Mouse (Mus musculus): ENCODE data around the gene Nsl1.
"Not testable (repeated sequence)": the region's sequence is repeated elsewhere in the genome, so short reads cannot be mapped to it uniquely, and the experiment has no call there.

Gene Nsl1

DNA sequence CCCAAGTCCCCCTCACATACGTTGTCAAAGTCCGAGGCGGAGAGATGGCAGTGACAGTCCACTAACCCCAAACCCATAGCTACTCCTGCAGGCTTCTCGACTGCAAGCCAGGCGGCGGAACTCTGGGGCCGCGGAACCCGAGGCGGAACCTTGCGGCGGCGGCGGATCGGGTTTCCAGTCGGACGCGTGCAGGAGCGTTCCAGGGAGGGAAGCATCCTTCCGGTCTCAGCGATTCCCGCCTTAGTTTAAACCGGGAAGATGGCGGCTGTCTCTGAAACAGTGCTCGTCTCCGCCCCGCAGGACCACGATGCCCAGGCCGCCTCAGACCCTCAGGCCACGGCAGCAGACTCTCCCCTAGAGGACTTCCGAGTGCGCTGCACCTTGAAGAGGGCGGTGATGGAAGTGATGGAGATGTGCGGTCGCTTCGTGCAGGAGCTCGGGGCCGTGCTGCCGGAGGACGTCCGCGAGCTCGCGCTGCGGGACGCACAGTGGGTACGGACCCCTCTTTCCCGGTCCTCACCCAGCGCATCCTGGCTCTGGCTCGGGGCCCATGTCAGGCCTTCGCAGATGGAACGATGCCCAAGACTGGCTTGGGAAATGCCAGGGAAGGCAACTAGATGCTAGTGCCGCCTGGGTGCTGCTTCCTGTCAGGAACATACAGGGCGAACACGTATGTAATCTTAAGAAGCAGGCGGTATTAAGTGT, at the start of gene Nsl1, which contains the start of gene Tatdn3:
Gene Nsl1, plus strand, starts transcription at position 232 of the 705 bp plus-strand sequence.
Gene Tatdn3, minus strand, starts transcription at position 152 of the 705 bp plus-strand sequence.
- peak; percentile 87 for DNase-seq (ENCODE audit: low read depth, low spot score)

DNA sequence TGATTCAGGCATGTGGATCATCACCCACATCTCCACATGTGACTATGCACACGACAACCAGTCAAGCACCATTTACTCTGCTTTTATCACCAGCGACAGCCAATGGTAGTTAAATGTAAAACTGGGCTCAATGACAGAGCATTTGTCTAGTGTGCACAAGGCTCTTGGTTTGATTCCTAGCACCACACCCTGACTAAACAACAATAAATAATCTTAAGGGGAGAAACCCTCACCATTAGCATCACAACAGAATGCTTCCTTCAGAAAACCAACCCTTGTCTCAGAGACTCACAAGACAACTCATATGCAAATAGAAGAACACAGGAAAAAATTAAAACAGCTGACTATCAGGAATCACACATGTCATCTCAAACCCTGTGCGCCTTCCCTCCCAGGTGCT, 48.5 kb upstream of the Nsl1 start:
- no peak for DNase-seq (ENCODE audit: low read depth, low spot score)

DNA sequence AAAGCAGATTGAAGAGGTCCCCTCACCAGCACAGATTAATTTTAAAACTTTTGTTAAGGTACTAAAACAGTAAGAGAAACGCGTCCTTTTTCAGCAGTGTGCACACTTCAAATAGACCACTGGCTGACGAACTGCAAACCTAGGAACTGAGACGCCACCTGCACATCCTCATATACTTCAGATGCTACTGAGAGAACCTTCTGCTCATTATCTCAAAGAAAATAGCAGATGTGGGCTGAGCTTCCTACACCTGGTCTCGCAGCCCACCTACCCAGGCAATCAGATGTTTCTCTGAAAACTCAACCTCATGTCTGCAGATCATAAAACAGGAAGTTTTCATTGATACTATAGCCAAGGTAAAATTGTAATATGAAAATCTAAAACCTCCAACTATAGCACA, 43.0 kb upstream of the Nsl1 start:
- no peak for DNase-seq (ENCODE audit: low read depth, low spot score)

DNA sequence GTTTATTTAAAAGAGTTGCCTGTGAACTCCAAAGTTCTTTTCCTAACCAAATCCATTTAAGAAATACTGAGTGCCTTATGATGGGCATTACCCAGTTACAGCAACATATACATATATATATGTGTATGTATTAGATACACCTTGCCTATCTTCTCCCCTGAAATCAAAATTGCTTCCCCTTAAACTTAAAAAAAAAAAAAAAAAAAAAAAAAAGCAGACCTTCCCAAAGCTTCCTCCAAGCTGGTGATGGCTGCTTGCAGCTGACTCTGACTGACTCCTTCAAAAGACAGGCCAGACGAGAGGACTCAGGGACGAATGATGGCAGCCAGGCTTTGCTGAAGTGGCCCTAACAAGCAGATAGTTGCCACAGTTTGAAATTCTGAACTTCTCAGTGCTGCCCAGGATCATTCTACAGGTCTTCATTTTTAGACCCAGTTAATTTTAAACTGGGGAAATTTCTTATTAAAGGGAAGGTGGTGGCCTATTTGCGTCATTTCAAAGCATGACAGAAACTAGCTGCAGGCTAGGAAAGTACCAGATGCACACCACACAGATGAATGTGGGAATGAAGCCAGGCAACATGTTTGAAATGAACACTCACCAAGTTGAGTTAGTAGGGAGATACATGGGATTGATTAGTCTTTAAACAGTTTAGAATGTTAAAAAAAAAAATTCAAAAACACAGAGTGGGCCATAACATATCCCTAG, 42.4 kb upstream of the Nsl1 start:
- no peak for DNase-seq (ENCODE audit: low read depth, low spot score)

DNA sequence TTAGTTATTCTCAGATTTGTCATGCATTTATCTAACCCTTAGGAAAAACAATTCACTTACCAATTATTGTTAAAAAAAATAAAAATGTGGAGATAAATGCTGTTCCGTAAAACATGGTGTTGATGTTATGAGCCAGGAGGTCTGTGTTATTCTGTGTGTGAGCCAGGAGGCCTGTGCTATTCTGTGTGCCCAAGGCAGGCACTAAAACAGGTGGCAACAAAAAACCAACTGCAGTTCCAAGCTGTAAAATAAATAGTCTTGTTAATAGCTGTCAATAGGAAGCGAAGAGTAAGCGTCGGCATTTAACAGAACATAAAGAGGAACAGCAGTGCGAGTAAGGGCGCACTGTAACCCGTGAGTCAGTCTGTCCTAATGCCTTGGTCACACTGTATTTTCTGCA, 41.8 kb upstream of the Nsl1 start:
- DNase-seq (ENCODE audit: low read depth, low spot score): no peak

DNA sequence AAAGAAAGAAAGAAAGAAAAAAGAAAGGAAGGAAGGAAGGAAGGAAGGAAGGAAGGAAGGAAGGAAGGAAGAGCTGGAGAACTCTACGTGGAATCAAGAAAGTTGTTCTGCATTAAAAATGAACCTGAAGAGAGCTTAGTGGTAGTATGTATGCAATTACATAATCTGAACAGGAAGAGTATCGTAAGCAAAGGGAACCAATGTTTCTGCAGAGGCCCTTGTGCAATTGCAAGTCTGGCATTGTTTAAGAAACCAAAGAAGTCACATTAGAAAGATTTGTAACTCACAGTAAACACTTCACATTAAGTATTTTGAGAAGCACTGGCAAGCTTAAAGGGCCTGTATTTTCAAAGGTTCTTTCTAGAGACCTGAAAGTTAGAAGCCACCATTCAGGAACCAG, 39.7 kb upstream of the Nsl1 start:
- DNase-seq (ENCODE audit: low read depth, low spot score): no peak

DNA sequence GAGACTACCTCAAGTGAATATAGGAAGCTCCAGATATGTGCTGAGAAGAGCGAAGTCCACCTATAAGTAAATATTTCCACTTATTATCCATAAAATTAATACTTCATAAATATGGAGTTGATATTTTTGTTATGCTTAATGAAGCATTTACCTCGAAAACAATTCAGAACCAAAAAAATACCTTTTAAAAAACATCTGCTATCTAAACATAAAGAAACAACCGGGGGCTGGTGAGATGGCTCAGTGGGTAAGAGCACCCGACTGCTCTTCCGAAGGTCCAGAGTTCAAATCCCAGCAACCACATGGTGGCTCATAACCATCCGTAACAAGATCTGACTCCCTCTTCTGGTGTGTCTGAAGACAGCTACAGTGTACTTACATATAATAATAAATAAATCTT, 39.0 kb upstream of the Nsl1 start:
- not testable (repeated sequence) for DNase-seq (ENCODE audit: low read depth, low spot score)

DNA sequence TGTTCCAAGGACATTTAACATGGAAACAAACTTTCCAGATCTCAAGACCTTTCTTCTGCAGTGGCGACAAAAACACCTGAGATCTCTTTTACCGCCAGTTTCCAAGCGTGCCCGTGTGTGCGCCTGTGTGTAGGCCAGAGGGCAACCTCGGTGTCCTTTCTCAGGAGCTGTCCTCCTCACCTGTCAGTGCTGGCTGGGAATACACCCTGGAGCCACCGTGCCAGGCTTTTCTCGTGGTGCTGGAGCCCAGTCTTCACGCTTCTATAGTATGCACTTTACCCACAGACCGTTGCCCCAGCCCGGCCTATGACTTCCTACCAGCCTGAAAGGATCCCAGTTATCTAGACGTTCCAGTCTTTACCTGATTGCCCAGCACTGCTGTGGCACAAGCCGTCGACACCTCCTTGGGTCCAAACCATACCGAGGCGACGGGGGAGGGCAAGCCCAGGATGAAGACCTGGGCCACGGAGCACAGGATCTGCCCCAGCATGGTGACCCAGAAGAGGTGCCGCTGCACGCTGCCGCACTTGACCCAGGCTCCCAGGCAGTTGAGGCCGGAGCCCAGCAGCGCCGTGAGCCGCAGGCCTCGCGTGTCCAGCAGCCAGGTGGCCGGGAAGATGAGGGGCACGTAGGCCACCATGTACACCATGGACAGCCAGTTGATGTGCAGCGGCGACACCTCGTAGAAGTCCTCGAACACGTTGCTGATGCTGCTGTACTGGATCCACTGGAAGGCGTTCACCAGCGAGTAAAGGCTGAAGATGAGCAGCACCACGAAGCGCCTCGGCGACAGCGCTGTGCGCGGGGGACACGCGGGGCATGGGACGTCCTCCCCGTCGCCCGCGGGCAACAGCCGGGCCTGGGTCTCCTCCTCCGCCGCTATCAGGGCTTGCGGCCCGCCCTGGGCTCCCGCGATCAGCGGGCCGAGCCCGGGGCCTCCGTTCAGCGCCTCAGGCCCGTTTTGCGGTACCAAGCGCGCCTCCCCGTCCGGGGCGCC, 37.5 kb upstream of the Nsl1 start:
- peak; percentile 28 for DNase-seq (ENCODE audit: low read depth, low spot score)

DNA sequence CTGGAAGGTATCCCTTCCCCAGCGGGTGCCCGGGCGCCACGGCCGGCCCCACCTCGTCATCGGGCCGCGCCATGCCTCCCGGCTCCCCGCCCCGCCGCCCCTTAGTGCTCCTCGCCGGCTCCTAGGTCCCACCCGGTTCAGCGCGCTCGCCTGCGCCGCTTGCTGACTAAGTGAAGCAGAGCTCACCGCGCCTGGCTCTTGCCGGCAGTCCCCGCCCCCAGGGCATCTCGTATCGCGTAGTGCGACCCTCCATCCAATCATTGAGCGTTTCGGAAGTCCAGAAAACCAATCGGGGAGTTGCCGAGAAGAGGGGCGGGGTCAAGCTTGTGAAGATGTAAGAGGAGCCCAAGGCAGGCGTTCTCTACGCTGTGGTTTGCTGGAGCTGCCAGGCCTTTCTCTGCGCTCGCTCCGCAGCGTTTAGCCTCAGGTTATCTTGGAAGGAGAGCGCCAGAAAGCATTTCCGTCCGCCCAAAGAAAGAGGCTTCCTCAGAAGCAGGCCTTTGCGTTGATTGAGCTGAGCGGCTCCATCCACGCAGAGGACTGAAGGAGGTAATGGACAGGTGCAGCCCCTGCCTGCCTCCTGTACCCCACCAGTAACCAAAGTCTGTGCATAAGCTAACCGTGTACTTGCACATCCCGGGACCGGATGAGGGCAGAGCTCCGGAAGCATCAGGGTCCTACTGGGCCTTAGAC, 36.6 kb upstream of the Nsl1 start, which contains the start of gene Flvcr1:
Gene Flvcr1, minus strand, starts transcription at position 138 of the 693 bp plus-strand sequence.
- peak; percentile 99 for DNase-seq (ENCODE audit: low read depth, low spot score)

DNA sequence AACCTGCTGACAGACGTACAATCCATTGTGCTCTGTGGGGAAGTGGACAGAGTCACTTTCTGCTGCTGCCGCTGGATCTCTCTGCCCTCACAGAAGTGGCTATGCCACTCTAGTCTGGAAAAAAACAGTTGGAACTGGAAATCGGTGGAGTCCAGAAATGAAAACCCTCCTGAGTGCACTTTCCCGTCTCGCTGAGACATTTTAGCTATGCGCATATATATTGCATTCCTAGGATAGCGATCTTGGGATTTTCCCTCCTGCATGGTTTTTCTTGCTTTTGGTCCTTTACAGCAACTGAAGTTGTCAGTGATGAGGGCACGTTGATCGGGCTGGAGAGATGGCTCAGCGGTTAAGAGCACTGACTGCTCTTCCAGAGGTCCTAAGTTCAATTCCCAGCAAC, 32.6 kb upstream of the Nsl1 start:
- DNase-seq (ENCODE audit: low read depth, low spot score): no peak

DNA sequence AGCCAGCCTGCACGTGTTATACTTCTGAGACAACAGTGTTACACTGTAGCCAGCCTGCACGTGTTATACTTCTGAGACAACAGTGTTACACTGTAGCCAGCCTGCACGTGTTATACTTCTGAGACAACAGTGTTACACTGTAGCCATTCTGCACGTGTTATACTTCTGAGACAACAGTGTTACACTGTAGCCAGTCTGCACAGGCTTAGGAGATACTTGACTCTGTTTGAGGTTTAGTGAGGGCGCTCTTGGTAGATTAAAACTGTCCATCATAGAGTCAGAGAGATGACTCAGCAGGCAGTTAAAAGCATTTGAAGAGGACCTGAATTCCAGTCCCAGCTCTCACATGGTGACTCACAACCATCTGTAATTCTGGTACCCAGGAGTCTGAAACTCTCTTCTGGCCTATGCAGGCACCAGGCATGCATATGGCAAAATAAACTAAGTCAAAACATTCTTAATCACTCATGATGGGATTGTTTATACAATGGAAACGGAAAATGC, 31.8 kb upstream of the Nsl1 start:
- not testable (repeated sequence) for DNase-seq (ENCODE audit: low read depth, low spot score)

DNA sequence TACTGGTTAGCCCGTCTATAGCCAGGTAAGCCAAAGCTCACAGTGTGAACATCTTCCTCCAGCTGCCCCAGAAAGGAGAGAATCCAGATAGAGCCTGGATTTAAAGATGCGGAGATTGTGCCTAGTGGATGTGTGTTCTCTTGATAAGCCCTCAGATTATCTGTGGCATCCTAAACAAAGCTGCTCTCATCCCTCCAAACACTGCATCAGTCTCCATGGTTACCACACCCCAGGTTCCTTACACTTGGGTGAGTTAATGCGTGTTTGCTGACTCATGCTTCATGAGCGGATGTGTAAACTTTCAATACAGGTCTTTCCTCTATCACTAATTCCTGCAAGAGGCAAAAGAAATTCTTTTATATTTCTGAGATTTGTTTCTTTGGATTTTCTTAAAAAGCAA, 27.2 kb upstream of the Nsl1 start:
- DNase-seq (ENCODE audit: low read depth, low spot score): no peak

DNA sequence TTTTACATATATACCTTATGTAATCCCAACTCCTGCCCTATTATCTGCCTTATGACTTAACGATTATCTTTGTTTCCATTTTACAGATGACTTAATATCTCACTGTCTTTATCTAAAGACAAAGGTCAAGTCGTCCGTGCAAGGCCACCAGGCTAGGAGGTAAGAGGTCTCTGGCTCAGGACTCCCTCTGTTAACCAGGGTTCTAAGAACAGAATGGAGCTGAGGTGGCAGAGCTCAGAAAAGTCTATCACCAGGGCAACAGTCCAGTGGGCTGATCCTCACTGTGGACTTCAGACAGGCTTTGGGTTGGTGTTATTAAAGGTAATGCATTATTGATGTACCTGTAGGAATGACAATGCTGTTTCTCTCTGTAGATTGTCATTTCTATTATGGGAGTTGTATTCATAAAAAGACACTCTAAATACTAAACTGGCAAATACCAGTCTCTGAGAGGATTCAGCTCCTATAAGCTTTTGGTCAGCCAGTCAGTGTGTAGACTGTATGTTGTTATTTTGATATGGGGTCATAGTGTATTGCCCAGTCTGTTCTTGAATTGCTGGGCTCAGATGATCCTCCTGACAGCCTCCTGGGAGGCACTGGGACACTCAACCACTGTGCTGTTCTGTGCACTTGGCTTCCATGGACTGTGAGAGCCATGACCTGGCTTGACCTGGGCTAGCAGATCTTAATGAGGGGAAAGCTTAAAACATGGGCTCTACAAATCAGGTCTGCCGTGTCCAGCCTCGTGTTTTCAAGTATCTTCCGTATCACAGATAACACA, 26.1 kb upstream of the Nsl1 start, which contains the start of gene Spata45:
Gene Spata45, plus strand, starts transcription at position 86 of the 781 bp plus-strand sequence.
- no peak for DNase-seq (ENCODE audit: low read depth, low spot score)

DNA sequence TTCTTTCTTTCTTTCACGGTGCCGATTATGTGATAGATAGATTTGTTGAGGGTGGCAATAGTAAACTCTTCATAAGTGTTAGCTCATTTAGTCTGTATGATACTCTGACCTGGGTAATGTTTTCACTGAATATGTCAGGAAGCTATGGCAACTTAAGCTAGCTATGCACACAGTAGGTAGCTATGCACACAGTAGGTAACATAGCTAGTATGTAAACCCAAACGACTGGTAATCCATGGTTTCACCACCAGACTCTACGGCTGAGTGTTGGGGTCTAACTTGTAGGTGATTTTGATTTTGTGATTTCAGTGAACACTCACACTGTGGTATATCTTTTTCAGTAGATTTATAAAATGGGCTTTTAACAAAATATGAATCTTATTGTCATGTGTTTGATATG, 24.8 kb upstream of the Nsl1 start:
- DNase-seq (ENCODE audit: low read depth, low spot score): no peak

DNA sequence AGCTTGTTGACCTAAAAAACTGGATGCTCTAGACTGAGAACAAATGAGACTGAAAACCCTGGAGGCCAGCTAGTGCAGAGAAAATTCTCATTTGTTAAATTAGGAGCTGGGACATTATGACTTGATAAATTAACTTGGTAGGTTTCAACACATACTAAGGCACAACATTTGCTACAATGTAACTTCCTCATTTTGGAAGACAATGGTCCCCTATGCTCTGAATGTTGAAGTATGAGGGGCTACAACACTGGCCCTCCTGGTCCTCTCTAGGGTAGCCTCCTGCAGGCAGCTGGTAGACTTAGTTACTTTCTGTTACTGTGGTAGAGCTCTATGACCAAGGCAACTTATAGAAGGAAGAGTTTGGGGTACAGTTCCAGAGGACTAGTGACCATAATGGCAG, 21.5 kb upstream of the Nsl1 start:
- no peak for DNase-seq (ENCODE audit: low read depth, low spot score)

DNA sequence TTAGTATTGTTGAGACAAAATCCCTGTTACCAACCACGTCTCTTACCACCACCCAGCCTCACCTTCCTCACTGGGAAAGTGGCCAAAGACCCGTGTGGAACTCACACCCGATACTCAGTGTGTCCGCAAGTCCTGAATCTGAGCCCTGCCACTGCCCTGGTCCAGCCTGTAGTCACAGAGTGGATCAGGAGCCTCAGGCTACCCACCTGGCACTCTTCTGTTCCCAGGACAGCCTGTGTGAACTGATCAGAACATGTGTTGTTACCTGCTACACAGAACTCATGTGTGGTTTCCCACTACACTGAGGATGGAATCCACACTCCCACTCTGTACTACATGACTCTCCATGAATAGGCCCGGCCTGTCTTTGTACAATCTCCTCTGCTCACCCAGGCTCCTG, 20.7 kb upstream of the Nsl1 start:
- DNase-seq (ENCODE audit: low read depth, low spot score): no peak

DNA sequence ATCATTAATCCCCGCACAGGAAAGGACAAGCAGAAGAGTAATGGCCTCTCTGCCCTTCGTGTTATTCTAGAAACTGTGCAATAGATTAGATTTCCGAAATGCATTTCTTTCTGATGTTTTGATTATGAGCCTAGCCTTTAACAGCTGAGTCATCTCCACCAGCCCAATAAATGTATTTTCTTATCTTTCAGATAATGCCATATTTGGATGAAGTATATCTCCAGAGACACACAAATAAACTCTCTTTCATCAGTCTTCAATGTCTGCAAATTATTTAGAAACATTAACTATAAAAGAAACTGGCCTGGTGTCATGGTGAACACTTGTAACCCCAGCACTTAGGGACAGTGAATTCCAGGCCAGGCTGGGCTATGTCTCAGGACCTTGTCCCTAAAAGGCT, 20.1 kb upstream of the Nsl1 start:
- DNase-seq (ENCODE audit: low read depth, low spot score): no peak

DNA sequence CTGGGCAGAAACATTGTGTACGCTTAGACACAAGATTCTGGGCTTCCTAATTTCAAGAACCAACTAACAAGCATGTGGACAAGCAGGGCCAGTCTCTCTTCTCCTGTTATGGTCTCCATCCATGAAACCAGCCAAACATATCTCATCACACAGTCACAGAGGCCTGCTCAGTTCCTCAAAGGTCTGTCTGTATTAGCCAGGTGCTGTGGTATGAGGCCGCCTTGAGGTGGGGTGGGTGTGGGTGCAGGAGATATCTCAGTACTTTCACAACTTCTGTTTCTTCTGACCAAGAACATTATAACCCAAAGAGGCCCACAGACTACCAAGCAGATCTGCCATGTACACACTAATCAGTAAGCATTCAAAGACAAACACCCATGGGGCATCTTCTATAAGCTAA, 17.5 kb upstream of the Nsl1 start:
- no peak for DNase-seq (ENCODE audit: low read depth, low spot score)

DNA sequence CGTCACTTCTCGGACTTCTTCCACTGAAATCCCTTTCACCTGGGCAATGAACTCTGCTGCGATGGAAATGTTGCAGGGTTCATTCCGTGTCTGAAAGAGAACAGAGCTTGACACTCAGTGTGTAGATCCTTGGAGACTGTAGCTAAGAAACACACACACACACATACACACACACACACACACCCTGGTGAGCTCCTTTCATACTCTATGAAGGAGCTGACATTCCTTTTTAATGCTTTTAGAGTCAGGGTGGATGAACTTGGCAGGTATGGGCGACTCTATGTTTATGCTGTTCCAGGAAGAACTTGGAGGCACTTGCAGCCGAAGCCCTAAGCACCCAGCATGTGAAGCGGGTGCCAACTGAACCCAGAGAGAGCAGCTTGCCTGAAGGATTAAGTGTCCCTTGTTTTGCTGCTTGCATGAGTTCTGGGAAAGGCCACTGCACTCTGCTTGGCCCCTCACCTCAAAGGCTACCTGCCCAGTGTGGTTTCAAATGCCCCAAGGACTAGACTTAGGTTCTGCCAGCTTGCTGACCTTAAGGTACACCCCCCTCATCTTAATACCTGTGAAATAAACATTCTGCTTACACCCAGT, 16.5 kb upstream of the Nsl1 start:
- DNase-seq (ENCODE audit: low read depth, low spot score): no peak

DNA sequence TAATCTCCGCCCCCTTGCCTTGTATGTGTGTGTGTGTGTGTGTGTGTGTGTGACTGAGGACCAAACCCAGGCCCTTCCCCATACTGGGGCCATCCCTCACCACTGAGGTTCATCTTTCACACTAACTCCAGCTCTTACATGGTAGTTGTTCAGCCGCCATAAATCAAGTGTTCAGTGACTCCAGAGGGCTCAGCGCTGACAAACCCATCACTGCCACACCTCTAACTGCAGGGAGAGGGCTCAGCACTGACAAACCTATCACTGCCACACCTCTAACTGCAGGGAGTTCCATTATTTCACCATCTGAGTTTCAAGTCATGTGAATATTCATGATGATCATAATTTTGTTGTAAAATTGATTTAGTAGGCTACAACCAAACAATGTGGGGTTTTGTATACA, 9.3 kb upstream of the Nsl1 start:
- no peak for DNase-seq (ENCODE audit: low read depth, low spot score)
